Mouse (Mus musculus): Measurements from ENCODE around the gene Vmn1r211.

GRCm38 (mm10) chr13:22857461-22857860, at the start of gene Vmn1r211:
- TF ChIP-seq CTCF (IDR thresholded peaks at IDR 0.05; ENCODE audit: extremely low read depth, insufficient read depth, insufficient read length, insufficient replicate concordance), result no peak
- TF ChIP-seq POLR2A (IDR thresholded peaks at IDR 0.05; ENCODE audit: low read depth, low read length), result no peak

All from spleen, adult 2 months (tissue).